Mouse (Mus musculus): Measurements from ENCODE around the gene Slc44a4.

DNA sequence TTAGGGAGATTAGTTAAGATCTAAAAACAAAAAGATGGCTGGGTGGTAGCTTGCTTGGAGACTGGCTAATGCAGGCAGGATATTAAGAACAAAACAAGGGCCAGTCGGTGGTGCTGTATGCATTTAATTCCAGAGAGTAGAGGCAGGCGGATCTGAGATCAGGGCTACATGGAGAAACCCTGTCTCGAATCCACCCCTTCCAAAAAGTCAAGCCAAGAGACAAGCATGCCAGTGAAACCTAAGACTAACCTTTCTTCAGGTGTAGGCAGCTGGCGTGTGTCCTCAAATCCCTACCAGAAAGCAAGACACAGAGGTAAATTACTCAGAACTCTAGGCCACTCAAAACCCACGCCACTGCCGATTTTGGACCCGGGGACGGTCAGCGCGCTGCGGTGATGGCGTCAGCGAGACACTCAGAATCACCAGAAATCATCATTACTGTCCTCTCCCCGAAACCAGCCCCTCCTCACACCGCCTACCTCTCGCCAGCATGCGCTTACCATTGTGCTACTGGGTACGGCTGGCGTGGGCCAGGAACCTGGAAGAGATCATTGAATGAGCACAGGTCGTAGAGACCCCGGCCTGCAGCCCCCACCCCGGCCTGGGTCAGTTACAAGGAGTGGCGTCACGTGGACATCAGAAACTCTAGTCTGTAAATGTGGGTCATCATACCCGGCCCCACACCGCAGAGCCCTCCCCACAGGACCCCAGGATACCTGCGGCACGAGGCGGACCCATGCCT lies 37.5 kb downstream of the Slc44a4 start:
- TF ChIP-seq EP300 (IDR thresholded peaks at IDR 0.05; ENCODE audit: low read depth) (no peak), CTCF (IDR thresholded peaks at IDR 0.05; ENCODE audit: low read depth) (no peak)

All from liver, postnatal 0 days (tissue).